ENCODE assay signal across 9 mouse cellular contexts in the genomic region with DNA sequence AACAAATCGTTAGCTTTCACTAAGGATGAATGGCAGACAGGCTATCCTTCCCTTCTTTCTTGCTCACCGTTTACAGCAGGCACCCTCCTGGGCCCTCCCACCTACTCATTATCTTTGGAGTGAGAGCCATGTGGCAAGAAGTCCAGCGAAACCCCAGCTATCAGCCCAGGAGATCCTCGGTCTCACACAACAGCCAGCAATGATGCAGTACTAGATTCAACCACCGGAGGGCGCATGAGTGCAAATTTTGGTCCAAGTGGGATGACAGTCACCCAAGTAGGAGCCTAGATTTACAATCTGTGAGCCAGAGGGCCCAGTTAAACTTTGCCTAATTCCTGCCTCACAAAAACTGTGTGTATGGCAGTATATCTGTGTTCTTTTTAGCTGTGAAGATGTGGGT. TPM values are rescaled to one million over a fixed set of nuclear protein-coding genes. Genes with fewer than 3 reads are reported as not detected.
DNase-seq lines count a peak whose midpoint lies in the region; ATAC-seq lines count a peak whose summit lies in the region.
"Had no signal": no experiment of that assay in that cellular context is flagged by ENCODE, and none has a peak within 500 bp of the region (broad histone marks: within the 10 kb centered on the region; RNA-seq: fewer than 3 reads in every experiment).

No protein-coding gene starts in this region.

- H3K36me3 ChIP-seq in lung, embryonic 16.5 days (ENCODE audit: control insufficient read depth, insufficient read depth, low read length) = no peaks in the 10 kb centered on the region
- H3K36me3 ChIP-seq: lung, embryonic 15.5 days had no signal

- 6% methylated on average over 6 of the region's 6 CpGs for WGBS in lung, embryonic 16.5 days

- H3K9ac ChIP-seq in lung, embryonic 16.5 days (ENCODE audit: low read length) = no peak overlapping the region
- H3K9ac ChIP-seq: lung, embryonic 15.5 days had no signal

- H3K9me3 ChIP-seq in lung, embryonic 16.5 days (ENCODE audit: control insufficient read depth, low read length) = no peaks in the 10 kb centered on the region
- H3K9me3 ChIP-seq: lung, embryonic 15.5 days had no signal

- no peak overlapping the region for H3K4me3 ChIP-seq in lung, embryonic 16.5 days (ENCODE audit: low read length)
- H3K4me3 ChIP-seq: lung, embryonic 15.5 days had no signal

- ATAC-seq in frontal cortex, adult (ENCODE audit: low TSS enrichment) = peak; percentile 80
- ATAC-seq in hematopoietic stem cell, adult 5-6 weeks (replicated peaks in 1 of 2; ENCODE audit: insufficient read depth in 1 of 2, low FRiP score in 2 of 2, low TSS enrichment in 1 of 2, low read depth in 1 of 2, poor library complexity in 2 of 2, severe bottlenecking in 2 of 2) = peak; percentile 60 to 84
- 0 out of 2 replicates have a peak, but pooled peaks have one; percentile 50 for ATAC-seq in lung, embryonic 16.5 days (ENCODE audit: low read depth)

- no peak overlapping the region for H3K4me2 ChIP-seq in lung, embryonic 16.5 days (ENCODE audit: low read depth, low read length)
- H3K4me2 ChIP-seq: lung, embryonic 15.5 days had no signal

- H3K27ac ChIP-seq in lung, embryonic 16.5 days (ENCODE audit: low read length) = no peak overlapping the region
- H3K27ac ChIP-seq: lung, embryonic 15.5 days had no signal

- peaks cover 16% of the 10 kb centered on the region for H3K27me3 ChIP-seq in lung, embryonic 16.5 days (ENCODE audit: control insufficient read depth, insufficient read depth, low read depth, low read length)

- H3K4me1 ChIP-seq in lung, embryonic 16.5 days (replicated peaks; ENCODE audit: control insufficient read depth, insufficient read depth, low read length) = peaks cover 12% of the 10 kb centered on the region

- DNase-seq in MEL-GATA-1-ER (ENCODE audit: extremely low read depth, low read depth) = peak; percentile 69
- DNase-seq in cerebellum, adult 8-10 months = peak; percentile 93
- peak; percentile 85 to 97 for DNase-seq in layer of hippocampus, adult 8-10 months (ENCODE audit: low spot score in 2 of 2)
- DNase-seq in ovary, postnatal 10 days (ENCODE audit: low spot score) = peak; percentile 90
- DNase-seq in thymus, postnatal 10 days (ENCODE audit: low spot score in 2 of 2) = peak; percentile 52 to 85

RNA-seq across cellular contexts. Expression of a gene that starts 5.2 kb away (rescaled TPM):
- 4.9 and 52.7 TPM in 2 replicates for total RNA-seq in hematopoietic stem cell, adult 5-6 weeks (2017)
- 1,000 to 10,000 TPM in 1 of 4 experiments, 100 to 1,000 TPM in 3; 368 to 1,095 (median 602) TPM for total RNA-seq in layer of hippocampus, adult 8-10 months (2022)
- polyA plus RNA-seq in lung, embryonic 16.5 days (2015; fragmentation: Nextera tagmentation; extraction: Ambion mirVana) = 40.6 and 63.7 TPM in 2 replicates

RNA-seq across cellular contexts. Expression of a gene that starts 11.6 kb away (rescaled TPM):
- 19.3 and 81.7 TPM in 2 replicates for total RNA-seq in hematopoietic stem cell, adult 5-6 weeks (2017)
- 1,000 to 10,000 TPM in 1 of 4 experiments, 100 to 1,000 TPM in 3; 351 to 1,100 (median 605) TPM for total RNA-seq in layer of hippocampus, adult 8-10 months (2022)
- polyA plus RNA-seq in lung, embryonic 16.5 days (2015; fragmentation: Nextera tagmentation; extraction: Ambion mirVana) = 219 and 314 TPM in 2 replicates

RNA-seq across cellular contexts. Expression of a gene that starts 14.8 kb away (rescaled TPM):
- total RNA-seq in hematopoietic stem cell, adult 5-6 weeks (2017) = not detected in 2 replicates
- total RNA-seq in layer of hippocampus, adult 8-10 months (2022) = 1,000 to 10,000 TPM in 2 of 4 experiments, 100 to 1,000 TPM in 2; 946 to 1,303 (median 1,087) TPM
- 6.3 and 7.7 TPM in 2 replicates for polyA plus RNA-seq in lung, embryonic 16.5 days (2015; fragmentation: Nextera tagmentation; extraction: Ambion mirVana)

RNA-seq across cellular contexts. Expression of a gene that starts 30.2 kb away (rescaled TPM):
- not detected in 2 replicates for total RNA-seq in hematopoietic stem cell, adult 5-6 weeks (2017)
- total RNA-seq in layer of hippocampus, adult 8-10 months (2022) = not detected
- polyA plus RNA-seq in lung, embryonic 16.5 days (2015; fragmentation: Nextera tagmentation; extraction: Ambion mirVana) = 0.64 TPM in 1 of 2 replicates, not detected in the other
- polyA plus RNA-seq: lung, embryonic 15.5 days had no signal

RNA-seq across cellular contexts. Expression of a gene that starts 47.1 kb away (rescaled TPM):
- total RNA-seq in hematopoietic stem cell, adult 5-6 weeks (2017) = 29.3 and 31.3 TPM in 2 replicates
- total RNA-seq in layer of hippocampus, adult 8-10 months (2022) = 10 to 100 TPM; 56.4 to 66.3 (median 63.1) TPM
- polyA plus RNA-seq in lung, embryonic 16.5 days (2015; fragmentation: Nextera tagmentation; extraction: Ambion mirVana) = 80.2 and 86.2 TPM in 2 replicates

Comparison
In these comparisons a context has a peak if more than half of its experiments do, and no peak if none do; other contexts are left out.
1. RNA of a gene that starts 14.8 kb away (total RNA-seq): 946 to 1,303 TPM in layer of hippocampus, adult 8-10 months; not detected in hematopoietic stem cell, adult 5-6 weeks; every median in the first group is over 100 times any median in the second.
2. Peak in every context shown above with its lines, with median percentiles within 50 percentile points of each other: DNase-seq and ATAC-seq.